Mouse (Mus musculus) liver, adult 2 months (tissue): Measurements from ENCODE around the gene Inf2. TPM values are rescaled to one million over a fixed set of nuclear protein-coding genes. Genes with fewer than 3 reads are reported as not detected.
A peak's percentile ranks its signal among the peaks of the same experiment; 100 is the strongest.

Experiments used
- DNase-seq: peaks from one replicate; pipeline ENCODE4 v3.0.0-alpha.2; 2011; ENCODE audit warnings: low read depth, low spot score; ENCODE audit errors: extremely low read depth
- H3K27ac ChIP-seq: fragments of 200-500 bp; replicated peaks from 2 replicates; pipeline ENCODE4 v1.5.1; 2012; ENCODE audit warnings: low read depth, mild to moderate bottlenecking, control low read depth, inconsistent platforms, low read length; ENCODE audit not compliant: insufficient read depth
- H3K27me3 ChIP-seq: fragments of 200-500 bp; 2 replicates; pipeline ENCODE4 v1.6.1; 2012; ENCODE audit warnings: mild to moderate bottlenecking, moderate library complexity, low read length, inconsistent platforms; ENCODE audit not compliant: control insufficient read depth, insufficient read depth
- H3K36me3 ChIP-seq: fragments of 200-500 bp; 2 replicates; pipeline ENCODE4 v1.6.1; 2012; ENCODE audit warnings: low read length, inconsistent platforms; ENCODE audit not compliant: control insufficient read depth, insufficient read depth
- H3K4me1 ChIP-seq: fragments of 200-500 bp; 2 replicates; pipeline ENCODE4 v1.6.1; 2011; ENCODE audit warnings: low read length; ENCODE audit not compliant: control insufficient read depth, insufficient read depth
- H3K4me3 ChIP-seq: fragments of 200-500 bp; 2 replicates; pipeline ENCODE4 v1.5.1; 2011; ENCODE audit warnings: low read depth, mild to moderate bottlenecking, control low read depth, low read length, moderate library complexity; ENCODE audit not compliant: insufficient read depth
- H3K79me2 ChIP-seq: fragments of 200-500 bp; 2 replicates; pipeline ENCODE4 v1.6.1; 2012; ENCODE audit warnings: inconsistent platforms, mild to moderate bottlenecking, low read length, moderate library complexity; ENCODE audit not compliant: control insufficient read depth, insufficient read depth
- H3K9ac ChIP-seq: fragments of 200-500 bp; 2 replicates; pipeline ENCODE4 v1.6.1; 2012; ENCODE audit warnings: low read depth, mild to moderate bottlenecking, control low read depth, inconsistent platforms, low read length
- CTCF ChIP-seq: fragments of 200-500 bp; IDR thresholded peaks from 2 replicates; pipeline ENCODE4 v1.5.1; 2011; ENCODE audit warnings: low read depth, low read length, control low read depth
- POLR2A ChIP-seq: fragments of 200-500 bp; IDR thresholded peaks from 2 replicates; pipeline ENCODE4 v1.6.1; 2011; ENCODE audit warnings: low read length, control low read depth; ENCODE audit not compliant: insufficient read depth; ENCODE audit errors: extremely low read depth
- WGBS: fragments of 180-500 bp; shearing (Covaris S2); methylation state at CpG from one replicate; pipeline ENCODE4 v1.1.7; 2018; 5-methylcytosine and 5-hydroxymethylcytosine counted together
- polyA plus RNA-seq: library from polyadenylated mRNA; depleted of rRNA; stranded (reverse); fragments of >200 nt; gene quantifications from 2 replicates; pipeline ENCODE4 v1.2.3, GENCODE M21; 2012
- total RNA-seq: library from RNA; depleted of rRNA; stranded (reverse); fragments of >200 nt; gene quantifications from 2 replicates; pipeline ENCODE4 v1.2.3, GENCODE M21; 2014

The Inf2 gene
- total and polyA plus RNA-seq, 2 experiments, result 15.5 to 24.6 TPM

DNA sequence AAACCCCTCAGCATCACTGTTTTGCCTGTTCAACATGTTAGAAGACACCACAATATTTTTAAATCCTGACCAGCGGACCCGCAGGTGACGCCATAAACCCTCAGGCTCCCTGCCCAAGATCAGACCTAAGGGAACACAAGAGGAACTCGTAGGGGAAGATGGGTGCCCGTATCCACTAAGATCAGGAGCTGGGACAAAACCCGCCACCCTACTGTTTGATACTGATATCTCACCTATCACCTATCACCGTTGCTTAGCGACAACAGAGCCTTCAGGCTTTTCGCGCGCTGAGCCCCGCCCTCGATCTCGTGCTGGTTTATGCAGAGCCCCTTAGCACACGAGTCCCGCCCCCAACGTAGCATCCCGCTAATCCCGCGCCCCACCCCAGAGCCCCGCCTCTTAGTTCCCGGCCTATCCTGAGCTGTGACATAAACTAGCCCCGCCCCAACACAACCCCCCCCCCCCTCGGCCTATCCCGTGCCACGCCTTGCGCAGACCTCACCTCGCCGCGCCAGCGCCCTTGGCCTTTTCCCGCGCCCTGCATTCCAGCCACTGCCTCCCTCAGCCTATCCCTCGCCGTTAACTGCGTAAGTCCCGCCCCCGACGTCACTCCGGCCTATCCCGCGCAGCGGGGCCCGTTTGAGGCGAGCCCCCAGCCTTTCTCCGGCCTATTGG lies 55.7 kb downstream of the Inf2 start, which contains the start of gene Siva1:
TSS of gene Siva1 (plus strand) at position 500 of the 675 bp plus-strand sequence.
- no peak for TF ChIP-seq POLR2A
- TF ChIP-seq CTCF, result no peak
- Histone ChIP-seq H3K27ac (peak within 1 kb of the TSS; percentile 19; the same call in 1 of the 2 replicates), H3K27me3 (no peaks in the 10 kb centered on the region), H3K79me2 (no peaks in the 10 kb centered on the region), H3K36me3 (no peaks in the 10 kb centered on the region), H3K4me1 (peaks cover 13% of the 10 kb centered on the region), H3K9ac (peak within 1 kb of the TSS; percentile 72), H3K4me3 (peak within 1 kb of the TSS; percentile 70)
- WGBS, result 1% methylated on average over 45 of the region's 46 CpGs
- peak; percentile 93 for DNase-seq

DNA sequence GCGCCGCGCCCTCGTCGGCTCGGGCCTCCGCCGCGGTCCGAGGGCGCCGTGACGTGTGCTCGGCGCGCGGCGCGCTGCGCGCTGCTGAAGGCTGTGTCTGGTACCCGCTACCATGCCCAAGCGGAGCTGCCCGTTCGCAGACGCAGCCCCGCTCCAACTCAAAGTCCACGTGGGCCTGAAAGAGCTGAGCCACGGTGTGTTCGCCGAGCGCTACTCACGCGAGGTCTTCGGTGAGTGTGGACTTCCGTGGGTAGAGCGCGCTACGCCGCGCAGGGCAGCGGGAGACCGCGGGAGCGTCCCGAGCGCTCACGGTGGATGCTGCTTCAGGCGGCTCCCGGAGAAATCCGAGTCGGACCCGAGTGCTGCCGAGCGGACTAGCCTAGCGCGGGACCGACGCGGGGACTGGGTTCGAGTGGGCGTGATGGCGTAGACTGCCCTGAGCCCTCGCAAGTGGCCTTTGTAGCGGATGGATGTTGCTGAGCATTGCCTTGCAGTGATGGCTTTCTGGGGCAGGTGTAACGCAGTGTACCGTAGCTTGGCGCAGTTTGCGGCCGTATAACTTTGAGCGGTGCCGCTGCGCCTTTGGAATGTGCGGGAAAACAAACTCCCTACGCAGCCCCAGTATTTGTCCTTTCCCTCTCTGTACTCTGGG lies 56.4 kb downstream of the Inf2 start:
- Histone ChIP-seq H3K27me3 (no peaks in the 10 kb centered on the region), H3K9ac (peak overlapping the region; percentile 72), H3K27ac (peak overlapping the region; percentile 19; the same call in 1 of the 2 replicates), H3K4me3 (peak overlapping the region; percentile 70), H3K79me2 (no peaks in the 10 kb centered on the region), H3K4me1 (peaks cover 11% of the 10 kb centered on the region), H3K36me3 (no peaks in the 10 kb centered on the region)
- WGBS, result under 1% methylated on average over 75 of the region's 75 CpGs
- no peak for DNase-seq
- TF ChIP-seq POLR2A, result peak; percentile 68
- TF ChIP-seq CTCF, result no peak

DNA sequence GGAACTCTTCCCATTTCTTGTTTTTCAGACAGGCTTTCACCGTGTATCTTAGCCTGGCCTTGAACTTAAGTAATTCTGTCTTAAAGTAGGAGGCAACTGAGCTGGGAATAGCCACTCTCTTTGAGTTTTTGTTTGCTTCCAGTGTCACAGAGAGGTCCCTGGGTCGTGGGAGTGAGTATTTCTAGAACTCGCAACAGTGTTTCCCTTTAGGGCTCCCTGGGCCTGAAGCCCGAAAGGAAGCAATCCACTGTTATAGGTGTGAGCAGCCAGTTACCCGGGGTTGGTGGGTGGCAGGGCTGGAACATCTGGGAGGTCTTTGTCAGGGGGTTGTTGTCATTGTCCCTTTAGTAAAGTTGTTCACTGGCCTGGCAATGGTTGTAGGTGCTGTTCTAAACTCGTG lies 57.6 kb downstream of the Inf2 start:
- H3K79me2 ChIP-seq, result no peaks in the 10 kb centered on the region
- no peaks in the 10 kb centered on the region for H3K27me3 ChIP-seq
- no peak overlapping the region for H3K9ac ChIP-seq
- no peak for TF ChIP-seq CTCF
- TF ChIP-seq POLR2A, result no peak
- DNase-seq, result no peak
- no peak overlapping the region for H3K4me3 ChIP-seq
- H3K36me3 ChIP-seq, result no peaks in the 10 kb centered on the region
- no peak overlapping the region for H3K27ac ChIP-seq
- peaks cover 8% of the 10 kb centered on the region for H3K4me1 ChIP-seq
- WGBS, result 75% methylated on average over 6 of the region's 6 CpGs

DNA sequence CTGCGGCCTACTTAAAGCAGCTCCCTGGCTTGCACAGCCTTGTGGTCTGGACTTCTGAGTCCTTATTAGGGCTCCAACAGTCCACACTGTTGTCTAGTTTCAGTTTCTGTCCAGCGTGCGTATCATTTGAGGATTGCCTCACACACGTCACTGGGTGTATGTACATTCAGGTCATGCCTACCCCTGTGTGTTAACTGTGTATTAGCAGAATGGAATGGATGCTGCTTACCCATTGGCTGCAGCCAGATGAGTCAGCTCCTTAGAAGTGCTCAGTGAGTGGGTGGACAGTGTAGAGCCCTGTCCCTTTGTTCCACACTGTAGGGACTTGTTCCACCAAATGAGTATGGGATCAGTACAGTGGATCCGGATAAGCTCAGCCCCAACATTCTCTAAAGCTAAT lies 59.5 kb downstream of the Inf2 start:
- Histone ChIP-seq H3K4me1 (peaks cover 5% of the 10 kb centered on the region; the same call in 1 of the 2 replicates), H3K27me3 (no peaks in the 10 kb centered on the region), H3K27ac (no peak overlapping the region), H3K36me3 (no peaks in the 10 kb centered on the region), H3K4me3 (no peak overlapping the region), H3K79me2 (no peaks in the 10 kb centered on the region), H3K9ac (no peak overlapping the region)
- DNase-seq, result no peak
- TF ChIP-seq CTCF, result no peak
- no peak for TF ChIP-seq POLR2A
- WGBS, result 87% methylated on average over 5 of the region's 5 CpGs

DNA sequence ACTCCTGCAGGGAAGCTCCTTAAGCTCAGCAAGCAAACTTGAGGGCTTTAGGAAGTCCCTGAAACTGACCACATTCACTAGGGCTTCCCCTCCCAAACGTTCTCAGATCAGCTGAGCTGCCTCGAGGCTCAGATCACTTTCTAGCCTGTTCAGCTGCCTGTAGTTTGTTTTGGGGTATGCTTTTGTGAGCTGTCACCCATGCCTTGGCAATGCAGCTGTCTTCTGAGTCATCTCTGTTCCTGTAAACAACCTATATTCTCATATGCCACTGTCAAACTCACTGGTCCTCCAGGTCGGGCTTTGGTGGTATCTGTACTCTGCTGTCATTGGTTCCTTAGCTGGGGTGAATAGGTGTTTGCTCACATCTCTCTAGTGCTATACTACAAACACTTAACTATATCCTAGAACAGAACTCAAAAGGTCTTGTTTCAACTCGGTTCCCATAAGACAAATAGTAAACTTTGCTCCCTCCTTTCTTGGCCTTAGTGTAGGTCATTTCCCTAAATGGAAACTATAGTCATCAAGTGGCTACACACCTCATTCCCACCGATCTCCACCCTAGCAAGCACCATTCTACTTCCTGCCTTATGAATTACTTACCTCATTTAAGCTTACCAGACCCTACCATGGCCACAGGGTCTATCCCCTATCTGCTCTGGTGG lies 63.3 kb downstream of the Inf2 start:
- H3K27me3 ChIP-seq, result no peaks in the 10 kb centered on the region
- TF ChIP-seq POLR2A (no peak), CTCF (no peak)
- no peak for DNase-seq
- H3K9ac ChIP-seq, result no peak overlapping the region
- H3K79me2 ChIP-seq, result no peaks in the 10 kb centered on the region
- H3K4me1 ChIP-seq, result no peaks in the 10 kb centered on the region
- H3K36me3 ChIP-seq, result no peaks in the 10 kb centered on the region; the same call in 1 of the 2 replicates
- H3K27ac ChIP-seq, result no peak overlapping the region
- no peak overlapping the region for H3K4me3 ChIP-seq
- 79% methylated on average over 5 of the region's 5 CpGs for WGBS
